Mouse (Mus musculus) midbrain, embryonic 11.5 days (tissue): ENCODE data around the gene Rnf181. TPM values are rescaled to one million over a fixed set of nuclear protein-coding genes. Genes with fewer than 3 reads are reported as not detected.

Experiments used
- ATAC-seq: fragments of 200-750 bp; cut with Nextera tagmentation; 2 replicates; pipeline ENCODE4 v1.8.0; 2017; ENCODE audit warnings: moderate TSS enrichment, moderate library complexity; ENCODE audit not compliant: low FRiP score
- DNase-seq: peaks from one replicate; pipeline ENCODE4 v3.0.0; 2015; ENCODE audit warnings: low spot score; ENCODE audit errors: missing footprints
- H3K27ac ChIP-seq: fragments of 300-500 bp; sonication (generic); 2 replicates; pipeline ENCODE4 v1.5.1; 2014; ENCODE audit warnings: low read depth, low read length
- H3K27me3 ChIP-seq: fragments of 300-500 bp; sonication (generic); 2 replicates; pipeline ENCODE4 v1.6.1; 2014; ENCODE audit warnings: mild to moderate bottlenecking, low read length, moderate library complexity, mixed read lengths; ENCODE audit not compliant: control insufficient read depth, insufficient read depth
- H3K36me3 ChIP-seq: fragments of 300-500 bp; sonication (generic); 2 replicates; pipeline ENCODE4 v1.6.1; 2014; ENCODE audit warnings: mild to moderate bottlenecking, low read length, moderate library complexity, mixed read lengths; ENCODE audit not compliant: control insufficient read depth, insufficient read depth
- H3K4me1 ChIP-seq: fragments of 300-500 bp; sonication (generic); 2 replicates; pipeline ENCODE4 v1.6.1; 2014; ENCODE audit warnings: low read length; ENCODE audit not compliant: control insufficient read depth, insufficient read depth
- H3K4me2 ChIP-seq: fragments of 300-500 bp; sonication (generic); 2 replicates; pipeline ENCODE4 v1.6.1; 2014; ENCODE audit warnings: mild to moderate bottlenecking, moderate library complexity
- H3K4me3 ChIP-seq: fragments of 300-500 bp; sonication (generic); 2 replicates; pipeline ENCODE4 v1.5.1; 2014; ENCODE audit warnings: low read depth, low read length
- H3K9ac ChIP-seq: fragments of 300-500 bp; sonication (generic); 2 replicates; pipeline ENCODE4 v1.6.1; 2014; ENCODE audit warnings: low read length
- H3K9me3 ChIP-seq: fragments of 300-500 bp; sonication (generic); 2 replicates; pipeline ENCODE4 v1.6.1; 2016; ENCODE audit warnings: low read length; ENCODE audit not compliant: control insufficient read depth
- WGBS: fragments of 180-500 bp; shearing (Covaris S2); extraction: QIAGEN DNeasy Blood & Tissue Kit; methylation state at CpG from one replicate; pipeline ENCODE4 v1.1.7; 2014; 5-methylcytosine and 5-hydroxymethylcytosine counted together
- polyA plus RNA-seq: library from polyadenylated mRNA; unstranded; fragments of >200 nt; fragmentation: Nextera tagmentation; extraction: Ambion mirVana; gene quantifications from 2 replicates; pipeline ENCODE4 v1.2.1, GENCODE M21; 2014

Rnf181 gene
- polyA plus RNA-seq, 1 experiment from 2014 or later = 102 TPM

DNA sequence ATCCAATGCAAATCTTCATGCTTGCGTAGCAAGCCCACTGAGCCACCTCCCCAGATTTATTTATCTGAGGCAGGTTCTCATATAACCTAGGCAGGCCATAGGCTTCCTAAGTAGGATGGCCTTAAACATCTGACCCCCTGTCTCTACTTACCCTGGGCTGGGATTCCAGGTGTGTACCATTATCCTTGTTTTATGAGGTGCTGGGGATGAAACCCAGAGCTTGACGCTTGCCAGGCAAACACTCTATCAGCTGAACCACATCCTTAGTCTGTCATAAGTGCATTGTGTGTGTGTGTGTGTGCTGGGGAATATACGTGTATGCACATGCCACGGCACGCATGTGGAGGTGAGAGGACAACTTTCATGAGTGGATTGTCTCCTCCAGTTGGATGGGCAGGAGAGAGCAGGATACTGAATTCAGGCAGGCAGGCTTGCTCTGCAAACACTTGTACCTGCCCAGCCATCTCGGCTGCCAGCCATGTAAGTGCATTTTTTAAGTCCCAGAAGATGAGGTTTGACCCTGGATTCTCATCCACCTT, 22.1 kb upstream of the Rnf181 start:
- no peak overlapping the region for H3K9ac ChIP-seq
- H3K36me3 ChIP-seq = no peaks in the 10 kb centered on the region
- no peak overlapping the region for H3K27ac ChIP-seq
- 92% methylated on average over 6 of the region's 6 CpGs for WGBS
- H3K4me2 ChIP-seq = no peak overlapping the region
- ATAC-seq (no peak), DNase-seq (peak; percentile 59)
- H3K27me3 ChIP-seq = no peaks in the 10 kb centered on the region
- peaks cover 7% of the 10 kb centered on the region for H3K4me1 ChIP-seq
- no peak overlapping the region for H3K4me3 ChIP-seq
- no peaks in the 10 kb centered on the region for H3K9me3 ChIP-seq

- 72% methylated on average over 10 of the region's 10 CpGs for WGBS
- ATAC-seq (no peak), DNase-seq (peak; percentile 77)
- Histone ChIP-seq H3K9me3 (no peaks in the 10 kb centered on the region), H3K36me3 (no peaks in the 10 kb centered on the region), H3K4me2 (no peak overlapping the region), H3K4me3 (no peak overlapping the region), H3K27ac (no peak overlapping the region), H3K9ac (no peak overlapping the region), H3K27me3 (no peaks in the 10 kb centered on the region), H3K4me1 (peaks cover 7% of the 10 kb centered on the region)
Observed at GRCm38 (mm10) chr6:72388266-72388665, 21.5 kb upstream of the Rnf181 start.

- Histone ChIP-seq H3K27me3 (no peaks in the 10 kb centered on the region), H3K9me3 (no peaks in the 10 kb centered on the region), H3K36me3 (no peaks in the 10 kb centered on the region), H3K9ac (no peak overlapping the region), H3K4me3 (no peak overlapping the region), H3K4me2 (no peak overlapping the region), H3K27ac (no peak overlapping the region), H3K4me1 (peaks cover 7% of the 10 kb centered on the region)
- DNase-seq = no peak
- WGBS = 71% methylated on average over 3 of the region's 3 CpGs
- no peak for ATAC-seq
Observed at GRCm38 (mm10) chr6:72387816-72388215, 21.1 kb upstream of the Rnf181 start.

GRCm38 (mm10) chr6:72386561-72386960, 19.8 kb upstream of the Rnf181 start:
- no peak overlapping the region for H3K4me3 ChIP-seq
- WGBS = 81% methylated on average over 2 of the region's 2 CpGs
- no peak overlapping the region for H3K27ac ChIP-seq
- ATAC-seq (no peak), DNase-seq (no peak)
- no peaks in the 10 kb centered on the region for H3K36me3 ChIP-seq
- no peaks in the 10 kb centered on the region; the same call in 1 of the 2 replicates for H3K27me3 ChIP-seq
- no peaks in the 10 kb centered on the region for H3K9me3 ChIP-seq
- no peak overlapping the region for H3K4me2 ChIP-seq
- peaks cover 7% of the 10 kb centered on the region for H3K4me1 ChIP-seq
- H3K9ac ChIP-seq = no peak overlapping the region

DNA sequence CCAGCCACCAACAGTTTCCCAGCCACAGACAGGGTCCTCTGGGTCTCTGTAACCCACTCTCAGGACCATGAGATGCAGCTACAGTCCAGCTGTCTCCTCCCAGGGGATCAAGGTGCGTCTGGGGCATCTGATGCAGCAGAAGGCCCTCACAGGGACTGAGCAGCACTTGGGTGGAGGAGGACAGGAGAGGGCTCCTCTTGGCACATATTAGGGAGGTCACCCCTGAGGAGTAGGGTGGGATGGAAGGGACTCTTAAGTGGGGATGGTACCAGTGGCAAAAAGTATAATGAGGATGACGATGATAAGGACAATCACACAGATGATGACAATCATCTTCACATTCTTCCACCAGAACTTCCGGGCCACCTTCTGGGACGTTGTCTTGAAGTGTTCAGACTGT, 18.5 kb upstream of the Rnf181 start:
- ATAC-seq (no peak), DNase-seq (no peak)
- no peak overlapping the region for H3K4me2 ChIP-seq
- WGBS = 86% methylated on average over 4 of the region's 4 CpGs
- no peak overlapping the region for H3K27ac ChIP-seq
- peaks cover 8% of the 10 kb centered on the region for H3K4me1 ChIP-seq
- no peaks in the 10 kb centered on the region for H3K9me3 ChIP-seq
- no peak overlapping the region for H3K4me3 ChIP-seq
- H3K9ac ChIP-seq = no peak overlapping the region
- peaks cover 4% of the 10 kb centered on the region for H3K27me3 ChIP-seq
- H3K36me3 ChIP-seq = no peaks in the 10 kb centered on the region

DNA sequence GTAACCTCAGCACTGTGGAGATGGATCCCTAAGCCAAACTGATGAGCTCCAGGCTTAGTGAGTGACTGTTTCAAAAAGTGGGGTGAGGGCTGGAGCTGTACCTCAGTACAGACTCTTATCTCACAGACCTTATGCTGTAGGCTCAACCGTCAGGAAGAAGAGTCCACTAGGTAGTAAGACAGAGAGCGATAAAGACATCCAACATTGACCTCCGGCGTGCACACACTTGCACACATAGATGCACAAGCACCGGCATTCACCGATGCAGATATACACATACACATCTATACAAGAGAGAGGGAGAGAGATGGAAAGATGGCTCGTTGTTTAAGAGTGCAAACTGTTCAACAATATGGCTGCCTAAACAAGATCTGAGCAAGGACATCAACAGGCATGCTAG, 17.2 kb upstream of the Rnf181 start:
- Histone ChIP-seq H3K9ac (no peak overlapping the region), H3K36me3 (no peaks in the 10 kb centered on the region), H3K4me3 (no peak overlapping the region), H3K4me1 (peaks cover 6% of the 10 kb centered on the region; the same call in 1 of the 2 replicates), H3K27ac (no peak overlapping the region), H3K4me2 (no peak overlapping the region), H3K27me3 (peaks cover 16% of the 10 kb centered on the region), H3K9me3 (no peaks in the 10 kb centered on the region)
- ATAC-seq = no peak
- no peak for DNase-seq
- WGBS = 88% methylated on average over 7 of the region's 7 CpGs

- WGBS = 87% methylated on average over 6 of the region's 6 CpGs
Observed at GRCm38 (mm10) chr6:72383142-72383820, 16.5 kb upstream of the Rnf181 start.

DNA sequence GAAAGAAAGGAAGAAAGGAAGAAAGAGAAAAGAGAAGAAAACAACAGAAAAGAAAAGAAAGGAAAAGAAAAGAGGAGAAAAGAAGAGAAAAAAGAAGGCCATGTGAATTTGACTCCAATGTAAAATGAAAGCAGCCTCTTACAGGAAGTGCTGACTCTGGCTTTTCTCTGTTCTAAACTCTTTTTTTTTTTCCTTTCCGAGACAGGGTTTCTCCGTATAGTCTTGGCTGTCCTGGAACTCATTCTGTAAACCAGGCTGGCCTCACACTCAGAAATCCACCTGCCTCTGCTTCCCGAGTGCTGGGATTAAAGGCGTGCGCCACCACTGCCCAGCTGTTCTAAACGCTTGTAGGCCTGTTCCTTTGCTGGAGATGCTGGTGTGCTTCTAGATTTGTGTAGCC, 15.7 kb upstream of the Rnf181 start:
- DNase-seq = no peak
- Histone ChIP-seq H3K4me2 (no peak overlapping the region), H3K27me3 (peaks cover 16% of the 10 kb centered on the region), H3K27ac (no peak overlapping the region), H3K9me3 (no peaks in the 10 kb centered on the region), H3K36me3 (no peaks in the 10 kb centered on the region), H3K9ac (no peak overlapping the region), H3K4me1 (peaks cover 6% of the 10 kb centered on the region; the same call in 1 of the 2 replicates), H3K4me3 (no peak overlapping the region)
- WGBS = 86% methylated on average over 6 of the region's 6 CpGs
- ATAC-seq = no peak

More at GRCm38 (mm10) chr6:72383142-72383820, 16.5 kb upstream of the Rnf181 start:
- Histone ChIP-seq H3K4me2 (no peak overlapping the region), H3K4me3 (no peak overlapping the region), H3K27me3 (peaks cover 16% of the 10 kb centered on the region), H3K9ac (no peak overlapping the region), H3K9me3 (no peaks in the 10 kb centered on the region), H3K36me3 (no peaks in the 10 kb centered on the region), H3K4me1 (peaks cover 6% of the 10 kb centered on the region; the same call in 1 of the 2 replicates), H3K27ac (no peak overlapping the region)
- ATAC-seq = no peak
- DNase-seq = no peak

GRCm38 (mm10) chr6:72380131-72380770, 13.5 kb upstream of the Rnf181 start, which contains the start of gene Vamp5:
TSS of gene Vamp5 (minus strand) at chr6:72380468.
- no peak within 1 kb of the TSS for H3K27ac ChIP-seq
- H3K9ac ChIP-seq = peak within 1 kb of the TSS; percentile 40
- DNase-seq (peak; percentile 90), ATAC-seq (peak; percentile 70; the same call in 1 of the 2 replicates)
- peak within 1 kb of the TSS; percentile 44 for H3K4me2 ChIP-seq
- WGBS = 2% methylated on average over 47 of the region's 49 CpGs
- peaks cover 6% of the 10 kb centered on the region; the same call in 1 of the 2 replicates for H3K4me1 ChIP-seq
- no peaks in the 10 kb centered on the region for H3K9me3 ChIP-seq
- no peaks in the 10 kb centered on the region for H3K36me3 ChIP-seq
- H3K4me3 ChIP-seq = peak within 1 kb of the TSS; percentile 38
- H3K27me3 ChIP-seq = peaks cover 16% of the 10 kb centered on the region
